ENCODE assay signal across 16 mouse cellular contexts in genomic region chr16:41777586-41777985, GRCm38 (mm10).
DNase-seq lines count a peak whose midpoint lies in the region; ATAC-seq and TF ChIP-seq lines count a peak whose summit lies in the region.
"Had no signal": no experiment of that assay in that cellular context is flagged by ENCODE, and none has a peak within 500 bp of the region (broad histone marks: within the 10 kb centered on the region; RNA-seq: fewer than 3 reads in every experiment).

No protein-coding gene starts in this region.

- H3K27me3 ChIP-seq in lung, embryonic 14.5 days (ENCODE audit: insufficient read depth, low read length) = no peaks in the 10 kb centered on the region
- no peaks in the 10 kb centered on the region for H3K27me3 ChIP-seq in heart, postnatal 0 days (ENCODE audit: control insufficient read depth, insufficient read depth, low read length)
- no peaks in the 10 kb centered on the region for H3K27me3 ChIP-seq in kidney, postnatal 0 days (ENCODE audit: insufficient read depth, low read length)
- H3K27me3 ChIP-seq: liver, embryonic 12.5 days; midbrain, embryonic 15.5 days; neural tube, embryonic 12.5 days had no signal

- WGBS in lung, embryonic 14.5 days = 22% methylated on average over 1 of the region's 1 CpGs
- WGBS in lung, adult 2 months = 36% methylated on average over 1 of the region's 1 CpGs
- 6% methylated on average over 1 of the region's 1 CpGs for WGBS in heart, postnatal 0 days
- 42% methylated on average over 1 of the region's 1 CpGs for WGBS in kidney, postnatal 0 days

- H3K27ac ChIP-seq in lung, embryonic 14.5 days (ENCODE audit: low read depth) = no peak overlapping the region
- H3K27ac ChIP-seq in heart, postnatal 0 days (ENCODE audit: low read depth) = no peak overlapping the region
- H3K27ac ChIP-seq in kidney, postnatal 0 days = no peak overlapping the region
- H3K27ac ChIP-seq: embryonic facial prominence, embryonic 10.5 days; liver, embryonic 12.5 days; midbrain, embryonic 15.5 days; neural tube, embryonic 12.5 days had no signal

- H3K36me3 ChIP-seq in lung, embryonic 14.5 days (ENCODE audit: insufficient read depth) = no peaks in the 10 kb centered on the region
- H3K36me3 ChIP-seq in heart, postnatal 0 days (replicated peaks; ENCODE audit: control insufficient read depth, insufficient read depth, low read length) = no peaks in the 10 kb centered on the region
- H3K36me3 ChIP-seq in kidney, postnatal 0 days (ENCODE audit: insufficient read depth, low read length) = no peaks in the 10 kb centered on the region
- H3K36me3 ChIP-seq: embryonic facial prominence, embryonic 10.5 days; liver, embryonic 12.5 days; midbrain, embryonic 15.5 days; neural tube, embryonic 12.5 days had no signal

- TF ChIP-seq EP300 in heart, postnatal 0 days (IDR thresholded peaks at IDR 0.05; ENCODE audit: low read depth) = no peak

- no peak for TF ChIP-seq POLR2A in lung, adult 2 months (IDR thresholded peaks at IDR 0.05; ENCODE audit: borderline replicate concordance, extremely low read depth, low read depth, low read length)

- no peaks in the 10 kb centered on the region for H3K9me3 ChIP-seq in lung, embryonic 14.5 days (ENCODE audit: low read depth, low read length)
- no peaks in the 10 kb centered on the region for H3K9me3 ChIP-seq in heart, postnatal 0 days (replicated peaks; ENCODE audit: control insufficient read depth, low read length)
- H3K9me3 ChIP-seq in kidney, postnatal 0 days (replicated peaks; ENCODE audit: low read length) = no peaks in the 10 kb centered on the region
- H3K9me3 ChIP-seq: embryonic facial prominence, embryonic 10.5 days; liver, embryonic 12.5 days; midbrain, embryonic 15.5 days; neural tube, embryonic 12.5 days had no signal

- DNase-seq in lung, embryonic 14.5 days = peak; percentile 31
- no peak for DNase-seq in lung, adult 2 months
- peak; percentile 27 for DNase-seq in heart, postnatal 0 days (ENCODE audit: low spot score)
- DNase-seq in kidney, postnatal 0 days (ENCODE audit: low spot score) = peak; percentile 59
- peak; percentile 5 to 23 for DNase-seq in lung, postnatal 4 days
- no peak for DNase-seq in cerebellum, adult 9-11 months
- DNase-seq in frontal cortex, postnatal 25 days (ENCODE audit: low spot score in 2 of 2) = no peak
- DNase-seq in retina, postnatal 1 day = no peak
- DNase-seq: adrenal gland, postnatal 10 days; cerebellum, postnatal 14 days; layer of hippocampus, adult 9-11 months had no signal

- peak; percentile 68; the same call in 1 of the 2 replicates for ATAC-seq in lung, embryonic 14.5 days (ENCODE audit: insufficient read depth)
- ATAC-seq in heart, postnatal 0 days (ENCODE audit: insufficient read depth, low read depth) = peak; percentile 51; the same call in 1 of the 2 replicates
- ATAC-seq in kidney, postnatal 0 days (replicated peaks; ENCODE audit: low FRiP score, low read depth) = no peak
- ATAC-seq: inflammation-experienced regulatory T-cells, adult 6 months; liver, embryonic 12.5 days; midbrain, embryonic 15.5 days had no signal

- no peak for TF ChIP-seq CTCF in lung, embryonic 14.5 days (IDR thresholded peaks at IDR 0.05; ENCODE audit: low read depth)
- no peak for TF ChIP-seq CTCF in lung, adult 2 months (IDR thresholded peaks at IDR 0.05; ENCODE audit: insufficient read depth, low read length)
- TF ChIP-seq CTCF in heart, postnatal 0 days (IDR thresholded peaks at IDR 0.05; ENCODE audit: low read depth) = no peak
- no peak for TF ChIP-seq CTCF in kidney, postnatal 0 days (IDR thresholded peaks at IDR 0.05; ENCODE audit: low read depth)

- H3K4me2 ChIP-seq in lung, embryonic 14.5 days = no peak overlapping the region
- H3K4me2 ChIP-seq in heart, postnatal 0 days (ENCODE audit: low read depth, low read length) = no peak overlapping the region
- no peak overlapping the region for H3K4me2 ChIP-seq in kidney, postnatal 0 days (ENCODE audit: low read length)
- H3K4me2 ChIP-seq: liver, embryonic 12.5 days; midbrain, embryonic 15.5 days; neural tube, embryonic 12.5 days had no signal

- no peaks in the 10 kb centered on the region for H3K4me1 ChIP-seq in lung, embryonic 14.5 days (ENCODE audit: insufficient read depth)
- H3K4me1 ChIP-seq in lung, adult 2 months (ENCODE audit: control insufficient read depth, insufficient read depth, low read length) = no peaks in the 10 kb centered on the region
- H3K4me1 ChIP-seq in heart, postnatal 0 days (ENCODE audit: control insufficient read depth, insufficient read depth) = no peaks in the 10 kb centered on the region; the same call in 1 of the 2 replicates
- H3K4me1 ChIP-seq in kidney, postnatal 0 days (replicated peaks; ENCODE audit: insufficient read depth, low read length) = no peaks in the 10 kb centered on the region
- H3K4me1 ChIP-seq: liver, embryonic 12.5 days; midbrain, embryonic 15.5 days; neural tube, embryonic 12.5 days had no signal

- no peak overlapping the region for H3K9ac ChIP-seq in lung, embryonic 14.5 days
- no peak overlapping the region for H3K9ac ChIP-seq in heart, postnatal 0 days (replicated peaks; ENCODE audit: low read depth, low read length)
- H3K9ac ChIP-seq in kidney, postnatal 0 days (ENCODE audit: low read depth, low read length) = no peak overlapping the region
- H3K9ac ChIP-seq: liver, embryonic 12.5 days; midbrain, embryonic 15.5 days; neural tube, embryonic 12.5 days had no signal

- H3K4me3 ChIP-seq in lung, embryonic 14.5 days (ENCODE audit: low read depth, low read length) = no peak overlapping the region
- no peak overlapping the region for H3K4me3 ChIP-seq in lung, adult 2 months (replicated peaks; ENCODE audit: extremely low read depth, low read depth, low read length)
- no peak overlapping the region for H3K4me3 ChIP-seq in heart, postnatal 0 days (ENCODE audit: low read depth, low read length)
- H3K4me3 ChIP-seq in kidney, postnatal 0 days (replicated peaks; ENCODE audit: low read depth, low read length) = no peak overlapping the region
- H3K4me3 ChIP-seq: embryonic facial prominence, embryonic 10.5 days; liver, embryonic 12.5 days; midbrain, embryonic 15.5 days; neural tube, embryonic 12.5 days had no signal

Comparison
In these comparisons a context has a peak if more than half of its experiments do, and no peak if none do; other contexts are left out.
1. DNase-seq: peak in lung, embryonic 14.5 days (single experiment), heart, postnatal 0 days (single experiment), kidney, postnatal 0 days (single experiment) and lung, postnatal 4 days (2 of 2); none in lung, adult 2 months (single experiment), cerebellum, adult 9-11 months (single experiment), frontal cortex, postnatal 25 days (0 of 2) and retina, postnatal 1 day (single experiment).